Mouse (Mus musculus) limb, embryonic 14.5 days (tissue): ENCODE measurements around the gene Tmem9b. TPM values are rescaled to one million over a fixed set of nuclear protein-coding genes. Genes with fewer than 3 reads are reported as not detected.

Experiments used
- ATAC-seq: fragments of 200-750 bp; cut with Nextera tagmentation; 2 replicates; pipeline ENCODE4 v1.8.0; 2017; ENCODE audit warnings: low read depth, moderate number of reproducible peaks, moderate TSS enrichment; ENCODE audit not compliant: low FRiP score
- DNase-seq: peaks from one replicate; pipeline ENCODE4 v3.0.0-alpha.2; 2015; ENCODE audit warnings: low spot score
- H3K27ac ChIP-seq: fragments of 300-500 bp; sonication (generic); replicated peaks from 2 replicates; pipeline ENCODE4 v1.5.1; 2014; ENCODE audit warnings: low read depth, mild to moderate bottlenecking, low read length, moderate library complexity, mixed read lengths
- H3K27me3 ChIP-seq: fragments of 300-500 bp; sonication (generic); 2 replicates; pipeline ENCODE4 v1.6.1; 2014; ENCODE audit warnings: low read length, mixed read lengths; ENCODE audit not compliant: control insufficient read depth, insufficient read depth
- H3K36me3 ChIP-seq: fragments of 300-500 bp; sonication (generic); 2 replicates; pipeline ENCODE4 v1.6.1; 2014; ENCODE audit warnings: mild to moderate bottlenecking, low read length, moderate library complexity, mixed read lengths; ENCODE audit not compliant: control insufficient read depth, insufficient read depth
- H3K4me1 ChIP-seq: fragments of 300-500 bp; sonication (generic); 2 replicates; pipeline ENCODE4 v1.6.1; 2014; ENCODE audit warnings: antibody characterized with exemption, low read length, mixed read lengths; ENCODE audit not compliant: control insufficient read depth, insufficient read depth
- H3K4me2 ChIP-seq: fragments of 300-500 bp; sonication (generic); replicated peaks from 2 replicates; pipeline ENCODE4 v1.6.1; 2014; ENCODE audit warnings: low read depth, mild to moderate bottlenecking, low read length, moderate library complexity; ENCODE audit not compliant: severe bottlenecking
- H3K4me3 ChIP-seq: fragments of 300-500 bp; sonication (generic); replicated peaks from 2 replicates; pipeline ENCODE4 v1.5.1; 2014; ENCODE audit warnings: low read length
- H3K9ac ChIP-seq: fragments of 300-500 bp; sonication (generic); 2 replicates; pipeline ENCODE4 v1.6.1; 2014; ENCODE audit warnings: mild to moderate bottlenecking, low read depth, low read length, moderate library complexity; ENCODE audit not compliant: severe bottlenecking
- H3K9me3 ChIP-seq: fragments of 300-500 bp; sonication (generic); 2 replicates; pipeline ENCODE4 v1.6.1; 2016; ENCODE audit warnings: low read length; ENCODE audit not compliant: control insufficient read depth
- POLR2A ChIP-seq: fragments of 200-500 bp; IDR thresholded peaks from 2 replicates; pipeline ENCODE4 v1.8.0; 2012; ENCODE audit warnings: inconsistent platforms, mild to moderate bottlenecking, moderate library complexity, borderline replicate concordance; ENCODE audit not compliant: insufficient read depth, insufficient read length; ENCODE audit errors: extremely low read depth
- WGBS: fragments of 180-500 bp; shearing (Covaris S2); extraction: QIAGEN DNeasy Blood & Tissue Kit; methylation state at CpG from one replicate; pipeline ENCODE4 v1.1.7; 2014; 5-methylcytosine and 5-hydroxymethylcytosine counted together
- polyA plus RNA-seq, 2 experiments: library from polyadenylated mRNA; depleted of rRNA in 1 of 2; stranded (reverse) in 1 of 2; unstranded in 1 of 2; fragments of >200 nt; fragmentation: Nextera tagmentation in 1 of 2; extraction: Ambion mirVana in 1 of 2; gene quantifications; 2 replicates each; pipeline versions ENCODE4 v1.2.1 to v1.2.3; 2012 to 2014

Tmem9b gene
- polyA plus RNA-seq (2012; rRNA removed) = 36.6 and 38.2 TPM in 2 replicates
- 64.2 and 69.2 TPM in 2 replicates for polyA plus RNA-seq (2014; fragmentation: Nextera tagmentation; extraction: Ambion mirVana)

- peak within 1 kb of the TSS; percentile 95 for H3K4me3 ChIP-seq
- no peaks in the 10 kb centered on the region for H3K27me3 ChIP-seq
- no peaks in the 10 kb centered on the region for H3K9me3 ChIP-seq
- peak; percentile 44; the same call in 1 of the 2 replicates for TF ChIP-seq POLR2A
- peak within 1 kb of the TSS; percentile 86 for H3K9ac ChIP-seq
- under 1% methylated on average over 63 of the region's 74 CpGs for WGBS
- H3K27ac ChIP-seq = peak within 1 kb of the TSS; percentile 86
- DNase-seq (peak; percentile 62), ATAC-seq (peak; percentile 89)
- peaks cover 4% of the 10 kb centered on the region; the same call in 1 of the 2 replicates for H3K4me1 ChIP-seq
- peak within 1 kb of the TSS; percentile 86 for H3K4me2 ChIP-seq
- no peaks in the 10 kb centered on the region for H3K36me3 ChIP-seq
Observed at GRCm38 (mm10) chr7:109752008-109752925, at the start of gene Tmem9b. Gene Tmem9b, minus strand, starts transcription at chr7:109752875.

- DNase-seq (no peak), ATAC-seq (no peak)
- Histone ChIP-seq H3K9ac (no peak overlapping the region), H3K36me3 (no peaks in the 10 kb centered on the region), H3K4me2 (no peak overlapping the region), H3K9me3 (no peaks in the 10 kb centered on the region), H3K4me3 (no peak overlapping the region), H3K27me3 (no peaks in the 10 kb centered on the region), H3K27ac (no peak overlapping the region), H3K4me1 (no peaks in the 10 kb centered on the region)
- TF ChIP-seq POLR2A = no peak
- 74% methylated on average over 4 of the region's 4 CpGs for WGBS
Observed at GRCm38 (mm10) chr7:109800626-109801025, 48.0 kb upstream of the Tmem9b start.

GRCm38 (mm10) chr7:109799168-109799567, 46.5 kb upstream of the Tmem9b start:
- Histone ChIP-seq H3K9me3 (no peaks in the 10 kb centered on the region), H3K4me2 (no peak overlapping the region), H3K27ac (no peak overlapping the region), H3K36me3 (no peaks in the 10 kb centered on the region), H3K9ac (no peak overlapping the region), H3K4me1 (no peaks in the 10 kb centered on the region), H3K4me3 (no peak overlapping the region), H3K27me3 (no peaks in the 10 kb centered on the region)
- DNase-seq = peak; percentile 58
- TF ChIP-seq POLR2A = no peak
- ATAC-seq = no peak
- 80% methylated on average over 11 of the region's 11 CpGs for WGBS

- H3K36me3 ChIP-seq = no peaks in the 10 kb centered on the region
- 66% methylated on average over 5 of the region's 5 CpGs for WGBS
- no peak overlapping the region for H3K4me3 ChIP-seq
- no peak for TF ChIP-seq POLR2A
- no peaks in the 10 kb centered on the region for H3K9me3 ChIP-seq
- DNase-seq (no peak), ATAC-seq (no peak)
- H3K27me3 ChIP-seq = no peaks in the 10 kb centered on the region
- no peak overlapping the region for H3K9ac ChIP-seq
- no peaks in the 10 kb centered on the region for H3K4me1 ChIP-seq
- H3K27ac ChIP-seq = no peak overlapping the region
- no peak overlapping the region for H3K4me2 ChIP-seq
Observed at GRCm38 (mm10) chr7:109795564-109795963, 42.9 kb upstream of the Tmem9b start.

GRCm38 (mm10) chr7:109794556-109794955, 41.9 kb upstream of the Tmem9b start:
- H3K4me3 ChIP-seq = no peak overlapping the region
- no peak overlapping the region for H3K4me2 ChIP-seq
- TF ChIP-seq POLR2A = no peak
- no peak for ATAC-seq
- no peak overlapping the region for H3K9ac ChIP-seq
- 50% methylated on average over 2 of the region's 2 CpGs for WGBS
- no peak overlapping the region for H3K27ac ChIP-seq
- H3K27me3 ChIP-seq = no peaks in the 10 kb centered on the region
- no peak for DNase-seq
- no peaks in the 10 kb centered on the region for H3K36me3 ChIP-seq
- H3K4me1 ChIP-seq = no peaks in the 10 kb centered on the region
- no peaks in the 10 kb centered on the region for H3K9me3 ChIP-seq
